Mouse (Mus musculus) heart, postnatal 0 days (tissue): ENCODE measurements around the gene Fcgbp. TPM values are rescaled to one million over a fixed set of nuclear protein-coding genes. Genes with fewer than 3 reads are reported as not detected.
A peak's percentile ranks its signal among the peaks of the same experiment; 100 is the strongest.
"Not testable (repeated sequence)": the region's sequence is repeated elsewhere in the genome, so short reads cannot be mapped to it uniquely, and the experiment has no call there.

Experiments
- ATAC-seq: fragments of 200-750 bp; cut with Nextera tagmentation; 2 replicates; pipeline ENCODE4 v1.8.0; 2017; ENCODE audit warnings: low read depth, moderate number of reproducible peaks, moderate library complexity; ENCODE audit not compliant: insufficient read depth
- DNase-seq: peaks from one replicate; pipeline ENCODE4 v3.0.0-alpha.2; 2016; ENCODE audit warnings: low spot score
- H3K27ac ChIP-seq: fragments of 300-500 bp; sonication (generic); 2 replicates; pipeline ENCODE4 v1.5.1; 2014; ENCODE audit warnings: low read depth, mild to moderate bottlenecking
- H3K27me3 ChIP-seq: fragments of 300-500 bp; sonication (generic); 2 replicates; pipeline ENCODE4 v1.6.1; 2014; ENCODE audit warnings: low read length, mixed read lengths; ENCODE audit not compliant: control insufficient read depth, insufficient read depth
- H3K36me3 ChIP-seq: fragments of 300-500 bp; sonication (generic); replicated peaks from 2 replicates; pipeline ENCODE4 v1.6.1; 2014; ENCODE audit warnings: low read length, mixed read lengths; ENCODE audit not compliant: control insufficient read depth, insufficient read depth
- H3K4me1 ChIP-seq: fragments of 300-500 bp; sonication (generic); 2 replicates; pipeline ENCODE4 v1.6.1; 2014; ENCODE audit warnings: antibody characterized with exemption; ENCODE audit not compliant: control insufficient read depth, insufficient read depth
- H3K4me2 ChIP-seq: fragments of 300-500 bp; sonication (generic); 2 replicates; pipeline ENCODE4 v1.6.1; 2014; ENCODE audit warnings: low read depth, mild to moderate bottlenecking, low read length, moderate library complexity
- H3K4me3 ChIP-seq: fragments of 300-500 bp; sonication (generic); 2 replicates; pipeline ENCODE4 v1.5.1; 2014; ENCODE audit warnings: low read depth, low read length
- H3K9ac ChIP-seq: fragments of 300-500 bp; sonication (generic); replicated peaks from 2 replicates; pipeline ENCODE4 v1.6.1; 2014; ENCODE audit warnings: low read depth, low read length, mixed read lengths
- H3K9me3 ChIP-seq: fragments of 300-500 bp; sonication (generic); replicated peaks from 2 replicates; pipeline ENCODE4 v1.6.1; 2016; ENCODE audit warnings: low read length; ENCODE audit not compliant: control insufficient read depth
- CTCF ChIP-seq: IDR thresholded peaks from 2 replicates; pipeline ENCODE4 v1.5.1; 2016; ENCODE audit warnings: antibody characterized with exemption, control low read depth, low read depth
- EP300 ChIP-seq: IDR thresholded peaks from 2 replicates; pipeline ENCODE4 v1.6.1; 2016; ENCODE audit warnings: antibody characterized with exemption, low read depth
- WGBS: fragments of 180-500 bp; shearing (Covaris S2); extraction: QIAGEN DNeasy Blood & Tissue Kit; methylation state at CpG from one replicate; pipeline ENCODE4 v1.1.7; 2014; 5-methylcytosine and 5-hydroxymethylcytosine counted together
- polyA plus RNA-seq: library from polyadenylated mRNA; unstranded; fragments of >200 nt; fragmentation: Nextera tagmentation; extraction: Ambion mirVana; gene quantifications from 2 replicates; pipeline ENCODE4 v1.2.1, GENCODE M21; 2015
- total RNA-seq: library from RNA; depleted of rRNA; stranded (reverse); fragments of >200 nt; gene quantifications from 2 replicates; pipeline ENCODE4 v1.2.3, GENCODE M21; 2014; ENCODE audit warnings: low replicate concordance

Fcgbp gene
- total and polyA plus RNA-seq, 2 experiments from 2014 or later: not detected

DNA sequence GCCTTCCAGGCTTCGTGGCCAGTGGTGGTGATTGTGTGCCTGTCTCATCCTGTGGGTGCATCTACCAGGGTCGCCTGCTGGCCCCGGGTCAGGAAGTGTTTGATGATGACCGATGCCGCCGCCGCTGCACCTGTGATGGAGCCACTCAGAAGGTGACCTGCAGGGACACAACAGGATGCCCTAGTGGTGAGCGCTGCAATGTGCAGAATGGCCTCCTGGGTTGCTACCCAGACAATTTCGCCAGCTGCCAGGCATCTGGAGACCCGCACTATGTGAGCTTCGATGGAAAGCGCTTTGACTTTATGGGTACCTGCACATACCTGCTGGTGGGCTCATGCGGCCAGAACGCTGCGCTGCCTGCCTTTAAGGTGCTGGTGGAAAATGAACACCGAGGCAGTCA lies 15.2 kb downstream of the Fcgbp start:
- WGBS: 68% methylated on average over 16 of the region's 16 CpGs
- H3K27me3 ChIP-seq: no peaks in the 10 kb centered on the region
- no peak overlapping the region for H3K4me2 ChIP-seq
- H3K36me3 ChIP-seq: no peaks in the 10 kb centered on the region
- H3K9me3 ChIP-seq: no peaks in the 10 kb centered on the region
- H3K27ac ChIP-seq: no peak overlapping the region
- no peak overlapping the region for H3K4me3 ChIP-seq
- H3K4me1 ChIP-seq: no peaks in the 10 kb centered on the region
- DNase-seq: no peak
- H3K9ac ChIP-seq: no peak overlapping the region
- no peak for ATAC-seq
- TF ChIP-seq EP300: no peak
- no peak for TF ChIP-seq CTCF

- Histone ChIP-seq H3K4me2 (no peak overlapping the region), H3K27me3 (0 out of 2 replicates have a peak, but pooled peaks cover 4% of the 10 kb centered on the region), H3K27ac (no peak overlapping the region), H3K4me1 (no peaks in the 10 kb centered on the region), H3K4me3 (no peak overlapping the region), H3K9ac (no peak overlapping the region), H3K36me3 (no peaks in the 10 kb centered on the region), H3K9me3 (no peaks in the 10 kb centered on the region)
- TF ChIP-seq EP300 (no peak), CTCF (no peak)
- WGBS: 30% methylated on average over 11 of the region's 11 CpGs
- ATAC-seq (no peak), DNase-seq (no peak)
Measured at GRCm38 (mm10) chr7:28093541-28093940, 22.5 kb downstream of the Fcgbp start.

- no peaks in the 10 kb centered on the region for H3K36me3 ChIP-seq
- ATAC-seq (no peak), DNase-seq (no peak)
- no peak overlapping the region for H3K4me3 ChIP-seq
- no peak overlapping the region for H3K4me2 ChIP-seq
- no peak overlapping the region for H3K27ac ChIP-seq
- H3K4me1 ChIP-seq: no peaks in the 10 kb centered on the region
- no peak overlapping the region for H3K9ac ChIP-seq
- peaks cover 7% of the 10 kb centered on the region; the same call in 1 of the 2 replicates for H3K9me3 ChIP-seq
- TF ChIP-seq CTCF (no peak), EP300 (no peak)
- WGBS: 86% methylated on average over 16 of the region's 16 CpGs
- no peaks in the 10 kb centered on the region for H3K27me3 ChIP-seq
Measured at GRCm38 (mm10) chr7:28099101-28099500, 28.1 kb downstream of the Fcgbp start.

DNA sequence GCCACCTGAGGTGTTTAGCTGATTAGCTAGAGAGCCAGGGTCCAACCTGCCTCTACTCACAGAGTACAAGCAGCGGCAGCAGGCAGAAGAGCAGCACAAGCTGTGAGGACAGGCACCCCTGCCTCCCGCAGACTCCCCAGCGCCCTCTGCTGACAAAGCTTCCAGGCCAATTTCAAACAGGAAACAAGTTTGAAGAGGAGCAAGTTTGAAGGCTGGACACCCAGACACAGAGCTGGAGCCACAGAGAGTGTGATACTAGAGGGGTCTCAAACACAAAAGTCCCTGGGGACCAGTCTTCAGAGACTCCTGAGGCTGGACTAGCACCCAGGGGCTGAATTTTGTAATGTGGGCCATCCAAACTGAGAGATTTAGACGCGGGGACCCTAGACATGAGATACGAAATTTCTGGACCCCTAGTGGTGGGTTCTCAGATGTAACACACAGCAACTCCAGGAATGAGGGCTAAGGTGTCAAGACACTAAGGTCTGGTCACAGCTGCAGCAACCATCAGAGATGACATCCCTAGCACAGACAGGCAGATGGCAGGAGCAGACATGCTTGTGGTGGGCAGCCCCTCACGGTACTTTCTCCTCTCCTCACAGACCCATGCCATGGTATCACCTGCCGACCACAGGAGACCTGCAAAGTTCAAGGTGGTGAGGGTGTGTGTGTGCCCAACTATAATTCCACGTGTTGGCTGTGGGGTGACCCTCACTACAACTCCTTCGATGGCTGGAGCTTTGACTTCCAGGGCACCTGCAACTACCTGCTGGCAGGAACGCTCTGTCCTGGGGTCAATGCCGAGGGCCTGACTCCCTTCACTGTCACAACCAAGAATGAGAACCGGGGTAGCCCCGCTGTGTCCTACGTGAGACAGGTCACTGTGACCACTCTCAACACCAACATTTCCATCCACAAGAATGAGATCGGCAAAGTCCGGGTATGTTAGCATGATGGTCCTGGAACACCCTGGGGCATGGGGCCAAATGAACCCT lies 29.9 kb downstream of the Fcgbp start:
- H3K27ac ChIP-seq: no peak overlapping the region
- DNase-seq (no peak), ATAC-seq (no peak)
- no peaks in the 10 kb centered on the region for H3K36me3 ChIP-seq
- H3K27me3 ChIP-seq: no peaks in the 10 kb centered on the region
- H3K4me1 ChIP-seq: no peaks in the 10 kb centered on the region
- H3K9me3 ChIP-seq: peaks cover 7% of the 10 kb centered on the region; the same call in 1 of the 2 replicates
- H3K4me2 ChIP-seq: no peak overlapping the region
- H3K4me3 ChIP-seq: no peak overlapping the region
- 59% methylated on average over 17 of the region's 17 CpGs for WGBS
- no peak for TF ChIP-seq EP300
- TF ChIP-seq CTCF: 0 out of 2 replicates have a peak, but pooled peaks have one; percentile 25
- no peak overlapping the region for H3K9ac ChIP-seq

GRCm38 (mm10) chr7:28102936-28103335 lies 31.9 kb downstream of the Fcgbp start:
- not testable (repeated sequence) for H3K4me2 ChIP-seq, H3K4me3 ChIP-seq, H3K9ac ChIP-seq, ATAC-seq, H3K27me3 ChIP-seq, H3K27ac ChIP-seq, H3K4me1 ChIP-seq, H3K9me3 ChIP-seq, DNase-seq, H3K36me3 ChIP-seq
- 40% methylated on average over 3 of the region's 5 CpGs for WGBS
